Mouse (Mus musculus) megakaryocyte, embryonic 14.5 days (primary cell): ENCODE measurements around the gene Hibch. TPM values are rescaled to one million over a fixed set of nuclear protein-coding genes. Genes with fewer than 3 reads are reported as not detected.
"Not testable (repeated sequence)": the region's sequence is repeated elsewhere in the genome, so short reads cannot be mapped to it uniquely, and the experiment has no call there.

ENCODE experiments used
- H3K27me3 ChIP-seq: replicated peaks from 2 replicates; pipeline ENCODE3; 2012; ENCODE audit warnings: inconsistent platforms
- H3K36me3 ChIP-seq: replicated peaks from 2 replicates; pipeline ENCODE3; 2012; ENCODE audit warnings: low read length, inconsistent platforms, mixed read lengths
- H3K4me1 ChIP-seq: 2 replicates; pipeline ENCODE4 v1.6.1; 2012; ENCODE audit warnings: inconsistent platforms
- H3K4me3 ChIP-seq: replicated peaks from 2 replicates; pipeline ENCODE3; 2012; ENCODE audit warnings: moderate library complexity, mild to moderate bottlenecking, inconsistent platforms
- H3K9me3 ChIP-seq: 2 replicates; pipeline ENCODE4 v1.6.1; 2012; ENCODE audit warnings: inconsistent platforms
- FLI1 ChIP-seq: IDR thresholded peaks from 2 replicates; pipeline ENCODE4 v1.6.1; 2012; ENCODE audit warnings: low read length, inconsistent platforms, mixed read lengths
- GATA1 ChIP-seq: IDR thresholded peaks from 3 replicates; pipeline ENCODE4 v1.6.1; 2012; ENCODE audit warnings: mixed read lengths, low read length, inconsistent platforms, borderline replicate concordance
- polyA plus RNA-seq: library from polyadenylated mRNA; stranded (reverse); fragments of >175 nt; gene quantifications from 2 replicates; pipeline ENCODE4 v1.2.3, GENCODE M21; 2012; ENCODE audit warnings: low replicate concordance; ENCODE audit not compliant: insufficient read depth

The Hibch gene
- polyA plus RNA-seq, 1 experiment: 3.2 TPM

GRCm38 (mm10) chr1:52866007-52866406 lies 21.3 kb downstream of the Hibch start:
- no peaks in the 10 kb centered on the region for H3K27me3 ChIP-seq
- H3K4me3 ChIP-seq: no peak overlapping the region
- H3K9me3 ChIP-seq: no peaks in the 10 kb centered on the region
- peaks cover 56% of the 10 kb centered on the region for H3K4me1 ChIP-seq
- peaks cover 87% of the 10 kb centered on the region for H3K36me3 ChIP-seq
- TF ChIP-seq GATA1 (no peak), FLI1 (no peak)

GRCm38 (mm10) chr1:52867876-52868275 lies 23.1 kb downstream of the Hibch start:
- no peak overlapping the region for H3K4me3 ChIP-seq
- peaks cover 84% of the 10 kb centered on the region for H3K36me3 ChIP-seq
- TF ChIP-seq FLI1 (no peak), GATA1 (no peak)
- peaks cover 75% of the 10 kb centered on the region for H3K4me1 ChIP-seq
- H3K27me3 ChIP-seq: no peaks in the 10 kb centered on the region
- no peaks in the 10 kb centered on the region for H3K9me3 ChIP-seq

- Histone ChIP-seq H3K27me3 (no peaks in the 10 kb centered on the region), H3K9me3 (no peaks in the 10 kb centered on the region), H3K4me3 (peak overlapping the region; percentile 47), H3K4me1 (peaks cover 17% of the 10 kb centered on the region), H3K36me3 (peaks cover 59% of the 10 kb centered on the region)
- TF ChIP-seq FLI1 (no peak), GATA1 (no peak)
Measured at GRCm38 (mm10) chr1:52884208-52884607, 39.5 kb downstream of the Hibch start.

GRCm38 (mm10) chr1:52909783-52910182 lies 65.1 kb downstream of the Hibch start:
- Histone ChIP-seq H3K36me3 (peaks cover 80% of the 10 kb centered on the region), H3K4me3 (no peak overlapping the region), H3K4me1 (peaks cover 8% of the 10 kb centered on the region; the same call in 1 of the 2 replicates), H3K27me3 (no peaks in the 10 kb centered on the region), H3K9me3 (no peaks in the 10 kb centered on the region)
- TF ChIP-seq FLI1 (no peak), GATA1 (no peak)

GRCm38 (mm10) chr1:52916655-52917054 lies 71.9 kb downstream of the Hibch start:
- Histone ChIP-seq H3K4me3 (no peak overlapping the region), H3K4me1 (peaks cover 6% of the 10 kb centered on the region; the same call in 1 of the 2 replicates), H3K9me3 (no peaks in the 10 kb centered on the region), H3K36me3 (peaks cover 81% of the 10 kb centered on the region), H3K27me3 (no peaks in the 10 kb centered on the region)
- no peak for TF ChIP-seq FLI1

GRCm38 (mm10) chr1:52918897-52919296 lies 74.2 kb downstream of the Hibch start:
- H3K4me1 ChIP-seq, H3K9me3 ChIP-seq, H3K27me3 ChIP-seq, H3K4me3 ChIP-seq: not testable (repeated sequence)
- peaks cover 73% of the 10 kb centered on the region for H3K36me3 ChIP-seq

- H3K9me3 ChIP-seq, H3K4me3 ChIP-seq, H3K4me1 ChIP-seq, H3K27me3 ChIP-seq: not testable (repeated sequence)
- peaks cover 25% of the 10 kb centered on the region for H3K36me3 ChIP-seq
Measured at GRCm38 (mm10) chr1:52924482-52924881, 79.8 kb downstream of the Hibch start.

GRCm38 (mm10) chr1:52934494-52934893 lies 89.8 kb downstream of the Hibch start:
- TF ChIP-seq FLI1 (no peak), GATA1 (no peak)
- H3K4me1 ChIP-seq: no peaks in the 10 kb centered on the region
- H3K9me3 ChIP-seq: peaks cover 10% of the 10 kb centered on the region
- H3K27me3 ChIP-seq: no peaks in the 10 kb centered on the region
- no peaks in the 10 kb centered on the region for H3K36me3 ChIP-seq
- no peak overlapping the region for H3K4me3 ChIP-seq

GRCm38 (mm10) chr1:52939021-52939420 lies 94.3 kb downstream of the Hibch start:
- H3K36me3 ChIP-seq: no peaks in the 10 kb centered on the region
- no peak overlapping the region for H3K4me3 ChIP-seq

GRCm38 (mm10) chr1:52947895-52948294 lies 103.2 kb downstream of the Hibch start:
- Histone ChIP-seq H3K9me3 (no peaks in the 10 kb centered on the region), H3K4me1 (peaks cover 29% of the 10 kb centered on the region), H3K4me3 (no peak overlapping the region), H3K36me3 (no peaks in the 10 kb centered on the region), H3K27me3 (peaks cover 2% of the 10 kb centered on the region)
- TF ChIP-seq GATA1 (no peak), FLI1 (no peak)

More at GRCm38 (mm10) chr1:52939021-52939420, 94.3 kb downstream of the Hibch start:
- H3K4me1 ChIP-seq: no peaks in the 10 kb centered on the region
- no peaks in the 10 kb centered on the region for H3K27me3 ChIP-seq
- H3K9me3 ChIP-seq: peaks cover 10% of the 10 kb centered on the region
- TF ChIP-seq FLI1: no peak
- TF ChIP-seq GATA1: no peak

- H3K4me1 ChIP-seq: peaks cover 40% of the 10 kb centered on the region
- H3K9me3 ChIP-seq: no peaks in the 10 kb centered on the region
- TF ChIP-seq FLI1 (no peak), GATA1 (no peak)
- H3K36me3 ChIP-seq: no peaks in the 10 kb centered on the region
- peaks cover 6% of the 10 kb centered on the region for H3K27me3 ChIP-seq
- peak overlapping the region; percentile 80 for H3K4me3 ChIP-seq
Measured at GRCm38 (mm10) chr1:52951146-52951868, 106.6 kb downstream of the Hibch start.
